Mouse (Mus musculus) adrenal gland, postnatal 4 days (tissue): ENCODE results near the gene Pcdh15. TPM values are rescaled to one million over a fixed set of nuclear protein-coding genes. Genes with fewer than 3 reads are reported as not detected.

Experiments used
- DNase-seq, 2 experiments: peaks; one replicate each; pipeline ENCODE4 v3.0.0; 2021 to 2022; ENCODE audit warnings: low spot score in 2 of 2, mixed read lengths in 2 of 2
- total RNA-seq, 2 experiments: library from RNA; stranded (reverse); gene quantifications; 2 replicates each; pipeline ENCODE4 v1.2.3; 2021

The Pcdh15 gene
- total RNA-seq, 2 experiments from 2014 or later = 6.0 to 8.3 TPM

- no peak for DNase-seq
Measured at GRCm38 (mm10) chr10:73805069-73805468, 705.9 kb downstream of the Pcdh15 start.

GRCm38 (mm10) chr10:73812311-73812710 lies 713.2 kb downstream of the Pcdh15 start:
- DNase-seq = no peak

GRCm38 (mm10) chr10:73821657-73822583 lies 722.8 kb downstream of the Pcdh15 start:
- no peak for DNase-seq

GRCm38 (mm10) chr10:73823214-73823613 lies 724.1 kb downstream of the Pcdh15 start:
- DNase-seq = no peak

- DNase-seq = no peak
Measured at GRCm38 (mm10) chr10:73826354-73826753, 727.2 kb downstream of the Pcdh15 start.

GRCm38 (mm10) chr10:73828781-73829180 lies 729.6 kb downstream of the Pcdh15 start:
- no peak for DNase-seq

GRCm38 (mm10) chr10:73844998-73845397 lies 745.9 kb downstream of the Pcdh15 start:
- no peak for DNase-seq

- DNase-seq = no peak
Measured at GRCm38 (mm10) chr10:73862181-73862580, 763.0 kb downstream of the Pcdh15 start.

GRCm38 (mm10) chr10:73878055-73878728 lies 779.0 kb downstream of the Pcdh15 start:
- no peak for DNase-seq

- DNase-seq = no peak
Measured at GRCm38 (mm10) chr10:73878729-73879067, 779.6 kb downstream of the Pcdh15 start.

- DNase-seq = no peak
Measured at GRCm38 (mm10) chr10:73887771-73888170, 788.6 kb downstream of the Pcdh15 start.

- no peak for DNase-seq
Measured at GRCm38 (mm10) chr10:73892251-73892650, 793.1 kb downstream of the Pcdh15 start.

- DNase-seq = no peak
Measured at GRCm38 (mm10) chr10:73896086-73896607, 797.0 kb downstream of the Pcdh15 start.

- DNase-seq = no peak
Measured at GRCm38 (mm10) chr10:73899165-73899564, 800.0 kb downstream of the Pcdh15 start.

GRCm38 (mm10) chr10:73907626-73908025 lies 808.5 kb downstream of the Pcdh15 start:
- DNase-seq = no peak

- no peak for DNase-seq
Measured at GRCm38 (mm10) chr10:73908568-73908967, 809.4 kb downstream of the Pcdh15 start.

- DNase-seq = no peak
Measured at GRCm38 (mm10) chr10:73915170-73915569, 816.0 kb downstream of the Pcdh15 start.

GRCm38 (mm10) chr10:73921579-73921978 lies 822.4 kb downstream of the Pcdh15 start:
- no peak for DNase-seq

GRCm38 (mm10) chr10:73928672-73929071 lies 829.5 kb downstream of the Pcdh15 start:
- no peak for DNase-seq

- no peak for DNase-seq
Measured at GRCm38 (mm10) chr10:73929718-73930117, 830.6 kb downstream of the Pcdh15 start.

GRCm38 (mm10) chr10:73931185-73931584 lies 832.0 kb downstream of the Pcdh15 start:
- DNase-seq = no peak

GRCm38 (mm10) chr10:73931996-73932679 lies 833.0 kb downstream of the Pcdh15 start:
- DNase-seq = no peak
